Mouse (Mus musculus) A20 (cell line): Measurements from ENCODE around the gene Olfr71.

ENCODE experiments used
- DNase-seq: peaks from one replicate; pipeline ENCODE4 v3.0.0-alpha.2; 2011; ENCODE audit warnings: low read depth, low spot score

The Olfr71 gene

DNA sequence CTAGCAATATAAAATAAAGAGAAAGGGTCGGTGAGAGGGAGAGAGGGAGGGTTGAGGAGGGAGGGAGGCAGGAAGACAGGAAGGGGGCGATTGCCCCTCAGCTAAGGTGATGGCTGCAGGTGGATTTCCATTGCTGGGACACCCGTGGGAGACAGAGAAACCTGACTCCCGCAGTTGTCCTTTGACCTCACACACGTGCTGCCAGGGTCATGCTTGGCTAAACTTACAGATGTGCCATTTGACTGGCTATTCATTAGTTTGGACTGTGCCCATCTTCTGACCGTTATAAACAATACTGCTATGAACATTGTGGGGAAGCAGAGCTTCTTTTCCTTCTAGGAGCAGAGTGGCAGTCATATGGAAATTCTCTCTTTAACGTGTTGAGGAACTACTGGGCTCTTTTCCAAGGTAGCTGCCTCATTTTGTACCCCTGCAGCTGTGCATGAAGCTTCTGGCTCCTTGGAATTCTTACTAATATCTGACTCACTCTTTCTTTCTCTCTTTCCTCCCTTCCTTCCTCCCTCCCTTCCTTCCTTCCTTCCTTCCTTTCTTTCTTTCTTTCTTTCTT is 3.7 kb upstream of the Olfr71 start:
- DNase-seq, result no peak

DNA sequence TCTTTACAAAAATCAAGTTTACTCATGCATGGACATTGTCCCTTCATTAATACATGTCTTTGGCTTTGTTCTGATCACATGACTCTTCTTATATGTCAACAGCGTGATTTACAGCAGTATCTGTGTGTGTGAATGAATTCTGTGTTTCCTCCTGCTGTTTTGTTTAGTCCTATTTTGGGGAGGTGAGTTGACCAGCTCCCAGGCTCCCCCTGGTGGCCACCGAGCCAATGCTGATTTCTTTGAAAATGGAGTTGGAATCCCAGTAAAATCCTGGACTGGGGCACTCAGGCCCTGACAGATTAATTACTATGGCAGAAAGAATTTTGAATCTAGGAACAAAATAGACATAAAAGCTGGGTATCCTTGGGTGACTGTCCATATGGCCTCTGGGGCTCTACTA is 1.8 kb upstream of the Olfr71 start:
- DNase-seq, result peak; percentile 60

DNA sequence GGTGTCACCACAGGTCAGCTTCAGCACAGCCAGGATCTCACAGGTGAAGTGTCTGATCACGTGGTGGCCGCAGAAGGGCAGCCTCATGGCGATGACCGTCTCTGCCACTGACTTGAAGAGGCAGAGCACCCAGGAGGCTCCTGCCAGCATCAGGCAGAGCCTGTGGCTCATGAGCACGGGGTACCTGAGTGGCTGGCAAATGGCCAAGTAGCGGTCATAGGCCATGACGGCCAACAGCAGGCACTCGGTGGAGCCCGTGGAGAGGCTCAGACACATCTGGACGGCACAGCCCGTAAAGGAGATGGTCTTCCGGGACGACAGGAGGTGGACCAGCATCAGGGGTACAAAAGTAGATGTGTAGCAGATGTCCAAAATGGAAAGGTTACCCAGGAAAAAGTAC is 4.1 kb downstream of the Olfr71 start:
- DNase-seq, result no peak

DNA sequence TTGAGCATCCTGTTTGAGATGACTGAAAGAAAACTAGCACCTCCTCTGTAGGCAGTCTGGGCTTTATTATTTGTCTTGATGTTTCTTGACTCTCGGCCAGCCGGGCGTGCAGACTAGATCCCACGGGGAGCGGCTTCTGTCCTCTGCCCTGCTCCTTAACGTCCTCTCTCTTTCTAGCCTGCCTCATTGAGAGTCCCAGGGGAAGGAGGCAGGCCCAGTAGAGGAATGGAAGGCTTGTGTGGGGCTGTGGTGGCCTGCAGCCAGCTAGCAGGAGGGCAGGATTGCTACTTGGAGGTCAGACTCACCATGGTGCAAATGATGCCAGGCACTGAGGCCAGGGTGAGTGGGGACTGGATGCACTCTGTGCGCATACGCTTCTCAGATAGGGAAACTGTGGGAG is 6.2 kb downstream of the Olfr71 start:
- DNase-seq, result no peak

DNA sequence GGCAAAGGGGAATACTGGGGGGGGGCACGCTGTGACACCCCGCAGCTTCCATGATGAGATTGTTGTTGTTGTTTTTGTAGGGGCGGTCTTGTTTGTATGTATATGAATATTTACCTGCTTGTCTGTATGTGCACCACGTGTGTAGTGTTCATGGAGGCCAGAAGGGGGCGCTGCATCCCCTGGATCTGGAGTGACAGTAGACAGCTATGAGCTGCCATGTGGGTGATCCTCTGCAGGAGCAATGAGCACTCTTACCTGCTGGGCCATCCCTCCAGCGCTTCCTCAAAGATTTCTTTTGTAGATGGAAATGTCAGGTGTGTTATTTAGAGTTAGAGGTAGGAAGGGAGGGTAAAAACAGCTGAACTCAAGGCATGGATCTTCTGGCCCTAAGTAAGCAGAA is 6.6 kb downstream of the Olfr71 start:
- peak; percentile 30 for DNase-seq

DNA sequence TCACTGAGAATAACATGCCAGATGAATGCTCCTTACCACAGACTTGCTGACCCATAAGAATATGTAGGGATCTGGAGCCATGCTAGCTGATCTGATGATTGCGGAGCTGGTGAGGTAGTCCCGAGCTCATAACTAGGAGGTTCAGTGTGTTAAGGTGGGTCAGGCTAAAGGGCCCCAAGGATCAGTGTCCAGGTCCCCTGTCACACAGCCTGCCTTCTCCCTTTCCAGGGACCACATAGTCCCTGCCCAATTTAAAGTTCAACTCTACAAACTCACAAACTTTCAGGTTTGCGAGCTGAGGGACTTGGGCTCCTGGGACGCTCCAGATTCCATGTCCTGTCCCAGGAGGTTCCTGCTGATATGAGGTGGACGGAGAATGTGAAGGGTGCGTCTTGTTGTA is 9.3 kb downstream of the Olfr71 start, which contains the start of gene Olfr70:
Gene Olfr70 (minus strand): TSS at position 101 of the 400 bp plus-strand sequence.
- DNase-seq, result no peak

DNA sequence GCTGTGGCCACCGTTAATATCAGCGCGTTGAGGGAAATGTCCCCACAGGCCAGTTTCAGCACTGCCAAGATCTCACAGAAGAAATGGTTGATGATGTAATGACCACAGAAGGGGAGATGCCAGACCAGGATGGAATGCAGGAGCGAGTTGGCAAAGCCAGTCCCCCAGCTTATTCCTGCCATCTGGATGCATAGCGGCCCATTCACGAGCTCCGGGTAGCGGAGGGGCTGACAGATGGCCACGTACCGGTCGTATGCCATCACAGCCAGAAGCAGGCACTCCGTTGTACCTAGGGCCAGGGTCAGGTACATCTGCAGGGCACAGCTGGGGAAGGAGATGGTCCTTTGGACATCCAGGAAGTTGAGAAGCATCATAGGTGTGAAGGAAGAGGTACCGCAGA is 13.5 kb downstream of the Olfr71 start:
- no peak for DNase-seq

DNA sequence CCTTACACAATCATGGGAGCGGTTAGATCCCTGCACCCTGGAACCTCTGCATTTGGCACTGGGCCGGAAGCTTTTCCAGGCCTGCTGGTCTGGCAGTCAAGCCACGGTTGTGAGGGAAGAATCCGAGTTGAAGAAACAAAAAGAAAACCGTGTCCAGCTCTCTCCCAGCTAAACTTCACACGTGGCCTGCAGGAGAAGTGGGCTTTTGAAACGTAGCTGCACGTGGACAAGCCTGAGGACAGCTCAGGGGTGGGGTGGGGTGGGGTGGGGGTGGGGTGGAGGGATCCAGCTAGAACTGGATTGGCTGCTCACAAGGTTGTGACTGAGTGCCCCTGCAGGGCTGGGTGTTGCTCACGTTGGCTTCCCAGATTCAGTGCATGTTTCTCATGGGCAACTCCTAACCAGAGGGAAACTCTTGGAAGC is 14.8 kb downstream of the Olfr71 start:
- DNase-seq, result no peak

DNA sequence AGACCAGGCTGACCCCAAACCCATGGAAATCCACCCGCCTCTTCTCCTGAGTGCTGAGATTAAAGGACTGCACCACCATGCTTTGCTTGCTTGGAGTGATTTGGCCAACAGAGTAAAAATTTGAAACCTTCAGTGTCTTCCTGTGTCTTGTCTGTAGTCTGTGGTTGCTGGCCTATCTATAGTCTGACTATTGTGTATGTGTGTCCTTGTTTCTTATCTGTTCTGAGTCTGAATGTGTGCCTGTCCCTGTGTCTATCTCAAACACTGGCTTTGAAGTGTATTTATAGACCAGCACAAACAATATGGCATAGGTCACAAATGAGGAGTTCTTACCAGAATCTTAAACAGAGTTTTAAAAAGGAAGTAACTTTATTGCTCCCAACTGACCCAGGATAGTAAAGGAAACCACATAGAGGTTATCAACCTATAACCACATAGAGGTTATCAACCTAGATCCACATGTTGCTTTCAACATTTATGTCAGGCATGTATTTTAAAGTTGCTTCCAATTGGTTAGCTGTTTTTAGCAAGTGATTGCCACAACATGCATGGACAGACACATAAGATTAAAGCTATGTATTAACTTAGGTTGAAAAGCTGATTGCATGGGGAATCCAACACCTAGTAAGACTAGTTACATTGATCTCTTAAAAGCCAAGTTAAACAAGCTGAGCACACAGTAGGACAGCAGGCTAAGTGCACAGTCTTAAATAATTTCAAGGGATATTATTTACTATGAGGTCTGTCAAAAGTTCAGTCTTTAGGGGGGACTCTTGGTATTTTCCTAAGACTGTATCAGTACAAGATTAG is 15.4 kb downstream of the Olfr71 start:
- DNase-seq, result no peak

DNA sequence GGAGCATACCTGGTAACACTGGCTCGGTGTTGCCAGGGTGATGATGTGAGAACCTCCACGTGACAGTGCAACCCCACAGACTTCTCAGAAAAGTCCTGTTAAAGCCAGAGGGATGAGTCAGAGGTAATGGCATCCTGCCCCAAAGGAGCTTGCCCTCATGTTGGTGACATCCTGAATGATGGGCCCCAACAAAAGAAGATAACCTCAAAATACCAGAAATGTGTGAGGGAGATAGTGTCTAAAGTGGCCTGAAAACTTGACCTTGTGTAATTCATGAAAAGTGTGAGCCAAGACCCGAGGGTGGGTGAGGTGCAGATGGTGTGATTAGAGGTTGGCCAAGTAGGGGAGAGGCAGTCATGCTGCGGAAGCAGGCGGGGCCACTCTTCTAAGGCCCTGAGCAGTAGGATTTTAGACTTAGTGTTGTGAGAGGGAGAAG is 16.2 kb downstream of the Olfr71 start:
- no peak for DNase-seq

DNA sequence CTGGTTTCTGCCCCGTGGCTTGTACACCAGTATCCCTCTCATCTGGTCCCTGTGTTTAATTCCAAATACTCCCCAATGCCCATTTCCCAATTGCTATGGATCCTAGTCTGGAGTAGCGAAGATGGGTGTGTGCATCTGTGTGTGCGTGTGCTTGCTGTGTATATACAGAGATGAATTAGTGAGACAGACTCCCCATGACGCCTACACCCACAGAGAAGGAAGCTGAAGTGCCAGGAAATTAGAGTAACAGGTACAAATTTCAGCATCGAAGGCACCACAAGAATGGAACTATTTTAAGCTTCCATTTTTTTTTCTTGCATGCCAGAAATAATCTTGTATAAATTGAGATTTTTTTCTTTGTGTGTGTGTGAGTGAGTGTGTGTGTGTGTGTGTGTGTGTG is 19.0 kb downstream of the Olfr71 start:
- no peak for DNase-seq

DNA sequence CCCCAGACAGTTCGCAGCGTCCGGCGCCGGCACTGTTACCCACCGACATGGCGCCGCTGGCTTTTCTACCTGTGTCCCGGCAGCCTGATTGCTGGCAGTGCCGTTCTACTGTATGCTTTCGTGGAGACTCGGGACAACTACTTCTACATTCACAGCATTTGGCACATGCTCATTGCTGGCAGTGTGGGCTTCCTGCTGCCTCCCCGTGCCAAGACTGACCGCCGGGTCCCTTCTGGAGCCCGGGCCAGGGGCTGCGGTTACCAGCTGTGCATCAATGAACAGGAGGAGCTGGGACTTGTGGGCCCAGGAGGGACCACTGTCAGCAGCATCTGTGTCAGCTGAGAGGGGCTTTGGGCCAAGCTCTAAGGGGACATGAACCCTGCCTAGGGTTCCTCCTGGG is 20.0 kb downstream of the Olfr71 start:
- no peak for DNase-seq

DNA sequence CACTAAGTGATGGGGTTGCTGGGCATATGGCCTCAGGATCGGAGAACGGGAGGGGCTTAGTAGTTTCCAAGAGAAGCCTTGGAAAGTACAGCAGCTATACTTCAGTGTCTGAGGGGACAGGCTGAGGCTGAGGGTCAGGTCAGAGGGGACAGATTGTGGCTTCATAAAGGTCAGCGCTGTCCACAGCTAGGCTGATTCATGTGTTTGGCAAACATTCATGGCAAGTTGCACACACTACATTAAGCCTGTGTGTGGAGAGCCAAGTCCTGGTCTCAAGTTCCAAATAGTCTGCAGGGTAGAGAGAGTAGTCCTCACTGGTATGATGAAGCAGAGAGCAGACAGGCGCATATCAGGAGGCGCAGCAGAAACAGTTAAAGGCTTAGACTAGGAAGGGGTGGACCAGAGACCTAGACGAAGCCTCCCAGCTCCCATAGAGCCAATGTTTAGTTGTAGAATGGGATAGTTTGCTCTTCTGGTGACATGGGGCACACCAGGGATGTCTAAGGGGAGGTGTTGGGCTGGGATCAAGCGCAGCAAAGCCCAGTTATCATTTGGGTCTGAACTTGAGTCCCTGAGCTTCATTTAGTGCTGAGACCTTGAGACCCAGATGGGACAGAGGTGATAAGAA is 30.5 kb downstream of the Olfr71 start:
- no peak for DNase-seq

DNA sequence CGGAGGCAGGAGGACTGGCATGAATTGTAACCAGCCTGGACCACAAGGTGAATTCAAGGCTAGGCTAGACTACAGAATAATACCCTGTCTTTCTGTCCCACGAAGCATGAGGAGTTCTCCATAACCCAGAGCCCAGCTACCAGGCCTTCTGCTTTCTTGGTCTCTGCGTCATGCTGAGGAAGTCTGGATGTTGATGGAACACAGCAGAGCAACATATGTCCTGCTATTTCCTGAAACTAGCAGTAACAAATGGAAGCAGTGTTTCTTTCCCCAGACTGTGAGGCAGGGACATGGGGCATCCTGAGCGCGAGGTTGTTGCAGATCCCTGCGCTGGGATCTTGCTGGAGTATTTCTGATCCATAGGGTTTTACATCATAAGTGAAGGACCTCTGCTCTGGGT is 31.5 kb downstream of the Olfr71 start:
- DNase-seq, result no peak

DNA sequence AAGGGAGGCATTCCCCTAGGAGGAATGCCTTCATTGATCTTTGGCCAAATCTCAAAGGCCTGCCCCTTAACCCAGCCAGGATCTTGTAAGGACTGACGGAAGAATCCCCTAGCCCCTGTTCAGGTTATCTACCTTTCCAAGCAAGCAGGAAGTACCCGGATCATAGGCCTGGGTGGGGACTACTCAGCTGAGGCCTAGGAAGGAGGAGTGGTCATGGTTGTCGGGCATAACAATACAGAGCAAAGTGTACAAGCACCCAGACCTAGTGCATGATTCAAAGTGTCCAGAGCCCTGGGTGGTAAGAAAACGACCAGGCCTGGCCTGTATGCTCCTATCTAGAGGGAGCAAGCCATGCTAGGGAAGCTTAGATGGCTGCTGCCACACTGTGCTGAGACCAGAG is 34.4 kb downstream of the Olfr71 start:
- no peak for DNase-seq

DNA sequence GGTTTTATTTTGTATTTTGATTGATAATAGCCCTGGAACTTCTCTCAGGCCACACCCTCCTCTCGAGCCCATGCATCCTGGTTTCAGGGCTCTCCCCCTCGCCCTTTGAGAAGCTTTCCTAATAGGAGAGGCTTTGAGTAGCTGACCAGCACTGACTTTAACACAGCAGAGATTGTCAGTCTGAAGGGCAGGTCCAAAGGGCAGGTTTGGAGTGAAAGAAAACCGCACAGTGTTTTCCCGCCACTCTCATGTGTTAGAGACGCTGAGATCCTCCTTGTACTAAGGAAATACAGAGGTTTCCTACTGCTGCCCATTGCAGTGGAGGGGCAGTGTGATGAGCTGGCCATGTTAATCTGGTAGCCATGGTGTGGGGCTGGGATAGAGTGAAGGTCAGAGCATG is 35.1 kb downstream of the Olfr71 start:
- DNase-seq, result no peak

DNA sequence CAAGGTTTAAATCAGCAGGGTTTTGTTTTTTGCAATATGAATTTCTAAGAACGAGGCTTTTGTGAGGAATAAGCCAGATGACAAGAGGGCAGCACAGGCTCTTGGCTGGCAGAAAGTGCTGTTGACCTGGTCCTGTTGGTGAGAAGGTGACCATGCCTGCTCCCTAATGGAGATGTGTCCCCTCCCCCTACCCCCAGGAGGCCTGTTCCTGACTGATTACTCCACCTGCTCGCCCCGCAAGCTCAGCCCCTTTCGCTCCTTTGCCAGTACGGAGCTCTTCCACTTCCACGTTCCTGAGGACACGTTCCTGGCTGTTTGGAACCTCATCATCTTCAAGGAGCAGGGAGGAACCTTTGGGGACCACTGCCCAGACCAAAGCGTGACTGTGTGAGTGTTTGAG is 36.4 kb downstream of the Olfr71 start:
- no peak for DNase-seq

DNA sequence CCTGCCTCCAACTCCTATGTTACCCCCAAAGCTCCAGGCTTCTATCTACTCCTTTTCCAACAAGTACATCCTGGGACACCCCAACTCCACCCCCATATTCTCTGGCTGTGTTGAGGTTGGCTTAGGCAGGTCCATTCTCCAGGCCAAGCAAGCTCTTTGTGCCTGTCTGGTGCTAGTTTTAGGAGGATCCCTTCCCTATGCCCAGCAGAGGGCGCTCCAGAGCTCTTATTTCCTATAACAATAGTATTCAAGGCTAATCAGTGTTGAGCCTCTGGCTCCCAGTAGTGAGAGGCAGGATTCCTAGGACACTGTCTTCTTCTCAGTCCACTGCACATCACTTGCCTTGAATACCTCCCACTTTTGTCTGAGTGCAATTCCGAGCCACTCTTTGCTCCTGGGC is 38.0 kb downstream of the Olfr71 start:
- peak; percentile 78 for DNase-seq

DNA sequence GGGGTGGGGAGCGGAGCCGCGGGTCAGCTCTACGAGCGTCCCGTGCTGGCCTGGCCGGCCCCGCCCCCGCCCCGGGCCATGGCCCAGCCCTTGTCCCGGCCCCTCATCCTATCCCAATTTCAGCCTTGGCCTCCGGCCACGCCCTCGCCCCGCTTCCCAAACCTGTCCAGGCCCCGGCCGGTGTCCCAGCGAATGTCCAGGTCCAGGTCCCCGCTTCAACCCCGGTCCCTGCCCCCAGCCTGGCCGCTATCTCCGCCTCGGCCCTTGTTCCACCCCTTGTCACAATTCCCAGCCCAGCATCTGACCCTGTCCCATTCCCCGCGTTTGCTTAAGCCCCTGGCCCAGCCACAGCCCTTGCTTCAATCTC is 40.6 kb downstream of the Olfr71 start:
- no peak for DNase-seq

DNA sequence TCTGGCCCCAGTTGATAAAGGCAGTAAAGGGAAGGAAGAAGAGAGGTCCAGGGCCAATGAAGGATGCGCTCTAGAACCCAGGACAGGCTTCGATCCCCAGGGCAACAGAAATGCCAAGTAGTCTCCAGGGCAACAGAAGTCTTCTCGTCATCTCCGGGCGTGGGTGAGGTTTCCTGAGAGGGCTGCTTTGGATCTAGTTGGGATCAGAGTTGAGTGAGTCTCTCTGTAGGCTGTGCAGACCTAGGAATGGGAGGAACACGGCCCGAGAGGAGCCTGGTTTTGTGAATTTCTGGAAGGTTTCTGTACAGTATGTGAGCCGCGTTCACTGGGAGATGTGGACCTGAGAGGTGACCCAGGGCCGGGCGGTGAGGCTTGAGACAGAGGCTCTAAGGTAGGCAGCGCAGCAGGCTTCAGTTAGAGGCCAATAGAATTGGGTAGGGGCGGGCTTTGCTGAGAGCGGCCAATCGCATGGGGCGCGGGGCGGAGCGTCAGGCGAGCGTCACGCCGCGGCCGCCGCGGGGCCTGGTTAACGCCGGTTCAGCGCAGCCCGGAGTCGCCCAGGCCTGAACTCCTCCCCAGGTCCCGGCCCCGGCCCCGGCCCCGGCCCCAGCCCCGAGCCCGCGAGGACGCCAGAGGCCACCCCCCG is 41.1 kb downstream of the Olfr71 start, which contains the start of the genes Tmem8b and Fam221b:
Gene Tmem8b (plus strand): TSS at position 190 of the 646 bp plus-strand sequence.
Gene Fam221b (minus strand): TSS at position 364 of the 646 bp plus-strand sequence.
- DNase-seq, result peak; percentile 88

DNA sequence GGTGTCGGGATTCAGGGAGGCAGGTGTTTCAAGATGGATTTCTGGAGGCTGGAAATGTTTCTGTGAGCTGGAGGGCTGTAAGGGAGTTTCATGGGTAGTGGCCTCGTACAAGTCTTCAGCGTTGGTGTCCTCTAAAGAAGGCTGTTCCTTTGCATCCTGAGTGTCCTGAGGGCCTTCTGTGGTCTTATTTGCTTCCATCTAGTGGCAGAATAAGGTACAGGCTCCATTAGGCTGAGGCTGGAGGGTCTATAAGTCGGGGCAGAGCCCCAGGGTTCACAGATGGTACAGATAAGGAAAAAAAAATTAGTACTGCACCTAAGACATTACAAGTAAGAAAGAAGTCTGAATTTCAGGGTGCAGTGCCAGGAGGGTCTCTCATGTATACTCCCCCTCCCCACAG is 43.6 kb downstream of the Olfr71 start:
- peak; percentile 35 for DNase-seq

DNA sequence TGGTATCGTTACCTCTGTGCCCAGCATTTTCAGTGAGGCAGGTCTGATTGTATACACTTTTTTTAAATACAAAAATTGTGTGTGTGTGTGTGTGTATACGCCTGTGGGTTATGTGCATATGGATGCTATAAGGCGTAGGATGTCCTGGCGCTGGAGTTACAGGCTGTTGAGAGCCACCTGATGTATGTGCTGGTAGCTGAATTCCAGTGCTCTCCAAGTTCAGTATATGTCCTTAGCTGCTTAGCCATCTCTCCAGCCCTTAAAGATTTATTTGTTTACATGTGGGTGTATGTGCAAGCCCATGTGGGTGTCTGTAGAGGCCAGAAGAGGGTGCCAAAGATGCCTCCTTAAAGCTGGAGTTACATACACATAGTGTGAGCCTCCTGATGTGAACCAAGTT is 52.9 kb downstream of the Olfr71 start:
- peak; percentile 74 for DNase-seq
